Mouse (Mus musculus) thymus, postnatal 4 days (tissue): Measurements from ENCODE around the gene Tnni3k.

Experiments
- DNase-seq: peaks from one replicate; pipeline ENCODE4 v3.0.0; 2021

The Tnni3k gene

DNA sequence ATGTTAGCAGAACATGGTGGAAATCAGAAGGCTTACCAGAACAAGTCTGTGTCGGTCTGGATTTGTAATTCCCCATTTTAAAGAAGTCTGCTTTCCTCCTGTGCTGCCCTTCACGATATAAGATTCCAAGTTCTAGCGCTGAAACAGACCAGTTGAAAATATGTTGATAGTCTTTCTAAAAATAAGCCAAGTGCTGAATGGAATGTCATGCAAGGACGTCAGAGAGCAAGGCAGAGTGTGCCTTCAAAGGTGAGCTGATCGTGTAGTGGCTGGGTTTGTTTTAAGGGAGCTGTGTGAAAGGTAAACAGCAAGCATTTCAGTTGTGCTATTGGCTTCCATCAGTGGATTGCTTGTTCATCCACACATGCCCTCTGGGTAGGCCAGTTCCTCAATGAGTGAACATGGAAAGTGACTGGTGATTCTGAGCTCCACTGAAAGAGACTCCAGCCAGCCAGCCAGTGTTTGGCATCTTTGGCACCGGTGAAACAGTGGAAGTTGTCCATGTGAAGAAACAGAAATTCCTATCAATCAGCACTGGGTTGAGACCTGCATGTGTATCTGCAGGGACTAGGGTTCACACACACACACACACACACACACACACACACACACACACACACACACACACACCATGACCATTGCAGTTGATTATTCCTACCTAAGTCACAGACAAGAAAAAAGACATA lies at the start of gene Tnni3k:
TSS of gene Tnni3k (minus strand) at position 177 of the 686 bp plus-strand sequence.
- DNase-seq, result no peak

DNA sequence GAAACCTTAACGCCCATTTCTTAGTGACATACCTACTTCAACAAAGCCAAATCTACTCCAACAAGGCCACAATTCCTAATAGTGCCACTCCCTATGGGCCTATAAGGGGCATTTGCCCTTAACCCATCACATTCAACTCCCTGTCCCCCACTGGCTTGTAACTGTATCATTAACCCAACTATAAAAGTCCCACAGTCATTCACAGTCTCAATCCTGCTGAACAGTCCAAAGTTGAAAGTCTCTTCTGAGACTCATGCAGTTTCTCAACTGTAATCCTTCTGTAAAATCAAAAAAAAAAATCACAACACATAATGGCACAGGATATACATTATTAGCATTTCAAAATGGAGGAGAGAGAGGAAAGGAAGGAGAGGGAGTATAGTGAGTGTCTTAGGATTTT lies 44.1 kb upstream of the Tnni3k start:
- no peak for DNase-seq

DNA sequence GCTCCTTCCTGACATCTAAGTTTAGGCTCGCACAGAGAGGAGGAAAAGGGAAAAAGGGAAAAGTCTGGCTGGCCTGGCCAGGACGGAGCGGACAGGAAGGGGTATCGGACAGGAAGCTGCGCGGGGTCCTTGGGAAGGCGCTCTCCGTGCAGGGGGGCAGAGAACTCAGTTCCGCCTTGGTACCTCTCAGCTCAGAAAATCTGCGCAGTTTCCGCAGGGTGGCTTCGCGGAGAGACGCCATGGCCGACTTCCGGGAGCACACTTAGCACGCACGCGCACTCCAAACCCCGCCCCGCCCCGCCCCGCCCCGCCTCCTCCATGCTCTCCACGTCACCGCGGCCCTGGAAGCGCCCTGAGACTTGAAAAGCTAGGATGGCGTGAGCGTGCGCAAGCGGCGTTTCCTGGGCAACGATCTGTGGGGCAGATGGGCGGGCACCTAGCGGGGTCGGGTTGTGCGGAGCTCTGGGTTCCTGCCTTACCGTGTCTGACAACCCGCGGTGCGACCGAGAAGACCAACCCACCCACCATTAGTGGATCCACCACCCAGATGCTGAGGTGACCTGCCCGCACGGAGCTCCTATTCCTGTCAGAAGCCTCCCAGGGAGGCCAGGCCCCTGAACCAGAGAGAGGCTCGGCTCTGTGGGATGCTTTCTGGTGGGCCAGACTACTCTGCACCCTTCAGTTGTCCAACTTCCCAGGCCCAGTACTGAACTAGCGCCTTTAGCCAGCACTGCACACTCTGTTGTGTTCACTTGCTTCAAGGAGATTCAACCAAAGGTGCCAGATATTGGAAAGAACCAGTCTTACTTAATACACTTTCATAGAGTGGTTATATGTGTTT lies 38.1 kb upstream of the Tnni3k start, which contains the start of the genes Fpgt and Lrriq3:
TSS of gene Fpgt (minus strand) at position 288 of the 841 bp plus-strand sequence.
TSS of gene Lrriq3 (plus strand) at position 319 of the 841 bp plus-strand sequence.
- peak; percentile 87 for DNase-seq

DNA sequence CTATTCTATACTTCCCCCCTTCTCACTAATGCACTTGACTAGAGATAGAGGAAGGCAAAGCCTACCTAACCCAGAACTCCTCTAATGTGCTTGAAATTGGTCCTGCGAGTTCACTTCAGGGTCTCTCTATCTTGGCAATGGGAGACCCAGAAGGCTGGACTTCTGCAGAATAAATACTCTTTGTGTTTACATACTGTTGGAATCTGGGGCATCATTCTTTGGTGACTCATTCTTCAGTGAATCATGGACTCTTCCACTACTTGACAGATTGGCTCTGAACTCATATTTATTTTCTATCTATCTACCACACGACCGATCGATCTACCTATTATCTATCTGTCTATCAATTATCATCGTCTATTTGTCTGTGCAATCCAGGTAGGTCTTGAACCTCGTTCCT lies 36.9 kb upstream of the Tnni3k start:
- no peak for DNase-seq

DNA sequence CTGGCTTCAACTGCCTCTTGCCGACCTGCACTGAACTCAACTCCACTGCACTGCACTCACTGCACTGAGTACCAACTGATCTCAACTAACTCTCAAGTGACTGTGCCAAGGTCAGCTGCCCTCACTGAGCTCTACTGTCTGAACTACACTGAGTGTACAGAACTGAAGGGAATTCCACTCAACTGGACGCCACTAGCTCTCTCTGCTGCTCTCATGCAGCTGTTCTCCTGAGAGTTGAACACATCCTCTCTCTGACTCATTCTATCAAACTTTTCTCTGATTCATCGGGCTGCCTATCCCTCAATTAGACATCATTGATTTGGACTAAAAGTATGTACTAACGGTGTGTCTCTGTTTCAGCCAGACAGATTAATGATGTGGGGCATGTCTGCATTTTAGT lies 22.7 kb upstream of the Tnni3k start:
- DNase-seq, result no peak

DNA sequence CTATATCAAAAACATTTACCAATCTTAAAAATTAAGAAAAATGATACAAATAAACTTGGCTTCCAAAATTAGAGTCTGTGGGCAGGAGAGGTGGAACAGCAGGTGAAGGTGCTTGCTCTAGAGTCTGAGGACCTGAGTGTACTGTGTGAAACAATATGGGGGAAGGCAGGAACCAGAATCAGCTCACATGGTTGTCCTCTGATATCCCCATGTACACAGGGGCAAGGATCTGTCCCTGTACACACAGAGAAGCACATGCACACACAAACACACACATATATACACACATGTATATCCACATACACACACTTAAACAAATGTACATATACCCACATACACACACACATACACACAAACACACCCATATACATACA lies 4.2 kb upstream of the Tnni3k start:
- no peak for DNase-seq

DNA sequence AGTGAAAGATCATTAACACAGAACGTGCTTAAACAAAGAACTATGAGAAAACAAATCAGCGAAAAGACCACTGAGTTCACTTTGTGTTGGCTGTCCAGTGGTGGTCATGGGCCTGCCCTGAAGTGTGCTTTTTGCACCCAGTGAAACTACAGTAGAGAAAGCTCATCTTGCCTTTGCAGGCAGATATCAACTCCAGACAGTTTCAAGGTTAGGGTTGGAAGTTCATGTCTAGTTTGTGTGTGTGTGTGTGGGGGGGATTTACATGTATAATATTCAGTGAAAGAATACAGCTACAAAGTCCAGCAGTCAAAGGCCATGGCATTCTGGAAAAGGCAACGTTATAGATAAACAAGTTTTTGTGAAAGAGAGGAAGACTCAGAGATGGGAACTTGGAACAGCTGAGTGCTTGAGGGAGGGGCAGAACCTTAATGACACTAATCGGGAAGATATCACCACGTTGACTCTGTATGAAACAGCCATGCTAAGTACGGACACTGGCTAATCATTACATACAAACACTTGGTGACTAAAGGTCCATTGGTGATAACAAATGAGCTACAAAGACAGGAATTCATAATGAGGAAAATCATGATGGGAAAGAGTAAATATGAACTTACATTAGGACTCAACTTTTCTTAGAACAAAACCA lies 3.7 kb upstream of the Tnni3k start:
- no peak for DNase-seq

DNA sequence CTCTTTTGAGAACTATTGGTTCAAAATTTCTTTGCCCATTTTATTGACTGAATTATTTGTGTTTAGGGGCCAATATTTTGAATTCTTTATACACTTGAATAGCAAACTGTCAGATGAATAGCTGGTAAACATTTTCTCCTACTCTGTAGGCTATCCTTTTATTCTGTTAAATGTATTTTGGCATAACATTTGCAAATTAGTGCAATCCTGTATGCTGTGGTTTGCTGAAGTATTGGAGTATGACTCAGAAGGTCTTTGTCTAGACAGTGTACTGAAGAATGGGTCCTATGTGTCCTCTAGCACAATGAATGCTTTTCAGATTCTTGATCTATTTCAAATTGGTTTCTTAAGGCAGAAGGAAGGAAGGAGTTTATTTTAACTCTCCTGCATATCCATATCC lies 2.4 kb upstream of the Tnni3k start:
- no peak for DNase-seq

DNA sequence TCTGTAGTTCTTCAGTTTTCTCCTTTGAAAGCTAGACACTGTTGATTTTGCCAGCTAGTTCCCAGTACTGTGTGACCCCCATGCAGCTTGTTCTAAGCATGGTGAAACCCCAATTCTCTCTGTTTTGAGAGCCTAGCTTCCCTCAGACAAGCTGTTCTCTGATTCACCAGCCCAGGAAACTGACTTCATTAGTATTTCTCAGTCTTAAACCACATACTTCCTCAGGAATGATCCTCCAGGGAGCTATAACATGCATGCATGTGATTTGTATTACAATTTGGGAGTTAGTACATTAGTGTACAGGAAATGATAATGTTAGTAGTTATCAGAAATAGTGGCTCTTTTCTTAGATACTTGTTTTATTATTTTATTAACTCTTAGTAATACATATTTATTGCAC lies 1.4 kb upstream of the Tnni3k start:
- no peak for DNase-seq

DNA sequence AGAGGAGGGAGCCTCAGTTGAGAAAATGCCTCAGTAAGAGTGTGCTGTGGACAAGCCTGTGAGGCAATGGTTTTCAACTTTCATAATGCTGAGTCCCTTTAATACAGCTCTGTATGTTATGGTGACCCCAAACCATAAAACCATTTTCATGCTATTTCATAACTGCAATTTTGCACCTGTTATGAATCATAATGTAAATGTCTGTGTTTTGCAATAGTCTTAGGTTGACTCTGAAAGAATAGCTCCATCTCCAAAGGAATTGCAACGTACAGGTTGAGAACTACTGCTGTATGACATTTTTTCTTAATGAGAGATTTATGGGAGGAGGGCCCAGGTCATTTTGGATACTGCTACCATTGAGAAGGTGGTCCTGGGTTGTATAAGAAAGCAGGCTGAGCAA lies 2.0 kb downstream of the Tnni3k start:
- DNase-seq, result no peak

DNA sequence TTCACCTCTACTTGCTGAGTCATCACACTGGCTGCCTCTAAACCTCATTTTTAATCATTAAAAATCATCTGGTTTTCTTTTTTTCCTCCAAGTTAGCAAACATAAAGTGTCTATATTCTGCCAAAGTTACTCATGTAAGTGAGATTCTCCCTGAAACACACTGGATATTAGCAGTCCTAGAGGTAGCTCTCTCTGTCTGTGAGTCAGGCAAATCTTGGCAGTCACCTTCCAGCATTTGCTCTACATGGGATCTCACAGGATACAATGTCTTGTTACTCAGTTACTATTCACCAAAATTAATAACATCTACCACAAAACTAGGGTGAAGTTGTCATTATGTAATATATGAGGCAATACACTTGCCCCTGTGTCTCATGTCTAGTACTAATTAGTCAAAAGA lies 3.2 kb downstream of the Tnni3k start:
- no peak for DNase-seq

DNA sequence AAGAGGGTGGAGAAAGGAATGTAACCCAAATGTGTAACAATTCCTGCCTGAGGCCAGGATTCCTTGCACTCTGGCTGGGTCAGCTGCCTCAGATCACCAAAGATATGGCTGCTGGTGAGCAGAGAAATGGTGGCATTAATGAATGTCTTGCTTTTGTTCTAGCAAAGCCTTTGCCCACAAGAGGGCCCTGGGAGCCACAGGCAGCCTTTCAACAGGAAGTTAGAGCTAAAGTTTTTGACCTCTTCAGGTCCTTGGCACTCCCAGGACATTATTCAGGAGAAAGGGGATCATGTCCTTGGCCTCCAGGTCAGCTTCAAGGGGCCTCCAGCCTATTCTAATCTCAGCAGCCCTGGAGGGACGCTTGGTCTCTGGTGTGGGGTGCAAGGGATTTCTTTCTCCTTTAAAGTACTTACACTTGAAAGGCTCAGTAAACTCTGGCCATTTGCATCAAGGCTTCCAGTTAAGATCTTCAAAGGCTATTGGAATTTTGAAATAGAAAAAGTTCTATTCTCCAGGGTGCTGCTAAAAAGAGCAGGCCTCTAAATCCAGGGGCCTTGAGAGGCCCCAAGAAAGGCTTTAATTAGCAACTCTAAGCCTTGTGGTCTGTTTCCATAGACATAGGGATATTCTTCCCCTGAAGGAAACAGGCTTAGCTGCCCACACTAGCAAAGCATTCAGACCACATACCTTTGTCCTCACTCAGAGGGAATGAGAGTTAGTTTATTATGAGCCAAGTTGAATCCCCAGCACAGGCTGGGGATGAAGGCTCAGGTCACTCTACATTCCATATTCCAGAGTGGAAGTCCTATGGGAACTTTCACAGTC lies 16.0 kb downstream of the Tnni3k start:
- no peak for DNase-seq

DNA sequence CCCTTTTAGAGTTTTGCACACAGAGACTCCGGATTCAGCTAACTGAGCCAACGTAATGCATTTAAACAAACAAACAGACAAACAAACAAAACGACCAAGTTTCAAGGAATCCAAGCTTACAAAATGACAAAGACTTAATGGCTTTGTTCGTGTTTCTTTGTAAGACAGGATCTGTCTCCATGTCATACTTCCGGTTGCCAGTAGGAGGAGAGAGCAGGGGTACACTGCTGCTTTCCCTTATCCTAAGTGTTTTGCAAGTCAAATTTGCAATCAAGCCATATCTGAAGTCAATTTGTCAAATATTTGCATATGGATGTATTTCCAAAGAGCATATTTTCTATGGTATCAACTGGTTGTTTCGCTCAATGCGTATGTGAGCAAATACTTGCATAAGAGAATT lies 20.9 kb downstream of the Tnni3k start:
- no peak for DNase-seq

DNA sequence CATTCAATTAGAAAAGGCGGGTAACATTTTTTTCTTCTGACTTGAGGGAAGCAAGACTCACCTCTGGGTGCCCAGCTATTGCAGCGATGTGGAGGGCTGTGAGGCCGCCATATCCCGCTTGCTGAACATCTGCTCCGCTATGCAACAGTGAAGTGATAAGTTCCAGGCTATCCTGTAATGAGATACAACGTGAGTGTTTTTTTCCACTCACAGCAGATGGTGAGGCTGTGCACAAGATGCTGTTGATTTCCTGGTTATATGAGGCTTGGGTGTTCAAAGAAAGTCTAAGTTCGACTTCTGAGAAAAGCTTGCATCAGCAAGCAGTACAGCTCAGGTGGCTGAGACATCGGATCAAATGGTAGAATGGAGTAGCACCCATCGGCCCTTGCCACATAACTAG lies 25.0 kb downstream of the Tnni3k start:
- DNase-seq, result no peak

DNA sequence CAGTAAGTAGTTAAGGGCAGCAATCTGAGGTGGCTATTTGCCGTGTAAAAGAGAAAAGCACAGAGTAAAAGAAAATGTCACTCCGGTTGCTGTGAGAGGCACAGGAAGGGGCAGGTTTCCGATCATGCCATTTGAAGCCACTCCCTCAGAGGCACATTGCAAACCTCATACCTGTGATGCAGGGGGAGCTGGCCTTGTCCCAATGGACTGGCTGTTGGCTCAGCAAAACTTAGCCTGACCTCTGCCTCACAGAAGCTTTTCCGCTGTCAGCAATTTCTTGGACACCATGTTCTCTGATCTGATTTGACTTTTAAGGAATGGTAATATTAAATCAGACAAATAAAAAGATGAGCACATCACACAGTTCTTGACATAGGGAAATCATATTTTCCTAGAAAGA lies 52.4 kb downstream of the Tnni3k start:
- no peak for DNase-seq

DNA sequence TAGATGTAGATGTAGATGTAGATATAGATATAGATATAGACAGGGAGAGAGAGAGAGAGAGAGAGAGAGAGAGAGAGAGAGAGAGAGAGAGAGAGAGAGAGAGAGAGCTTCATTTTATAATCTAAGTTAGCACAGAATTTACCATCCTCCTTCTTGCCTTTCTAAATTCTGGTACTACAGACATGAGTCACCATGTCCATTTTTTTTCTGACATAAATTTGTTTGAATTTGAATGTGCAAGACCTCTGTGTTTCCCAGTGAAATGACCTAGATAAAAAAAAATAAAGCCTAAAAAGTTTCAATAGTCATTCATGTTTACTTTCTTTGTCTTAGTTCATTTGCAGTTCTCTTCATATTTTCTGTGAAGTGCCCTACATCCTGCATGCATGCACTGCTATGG lies 54.2 kb downstream of the Tnni3k start:
- DNase-seq, result no peak

DNA sequence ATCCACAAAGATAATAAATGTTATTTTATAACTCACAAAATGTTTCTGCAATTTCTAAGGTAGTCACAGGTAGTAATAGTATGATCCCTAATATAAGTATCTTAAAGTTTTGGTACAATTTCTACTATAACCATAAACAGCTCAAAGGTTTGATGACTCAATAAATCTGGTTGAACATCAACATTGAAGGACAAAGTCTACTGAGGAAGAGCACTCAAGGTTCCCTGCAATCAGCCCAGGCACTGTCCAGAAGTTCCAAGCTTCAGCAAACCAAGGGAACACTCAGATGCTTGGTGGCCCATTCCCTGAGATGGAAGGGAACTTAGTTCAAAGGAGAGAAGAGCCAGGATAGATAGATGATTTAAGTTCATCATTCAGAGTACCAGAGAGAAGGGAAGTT lies 62.5 kb downstream of the Tnni3k start:
- no peak for DNase-seq

DNA sequence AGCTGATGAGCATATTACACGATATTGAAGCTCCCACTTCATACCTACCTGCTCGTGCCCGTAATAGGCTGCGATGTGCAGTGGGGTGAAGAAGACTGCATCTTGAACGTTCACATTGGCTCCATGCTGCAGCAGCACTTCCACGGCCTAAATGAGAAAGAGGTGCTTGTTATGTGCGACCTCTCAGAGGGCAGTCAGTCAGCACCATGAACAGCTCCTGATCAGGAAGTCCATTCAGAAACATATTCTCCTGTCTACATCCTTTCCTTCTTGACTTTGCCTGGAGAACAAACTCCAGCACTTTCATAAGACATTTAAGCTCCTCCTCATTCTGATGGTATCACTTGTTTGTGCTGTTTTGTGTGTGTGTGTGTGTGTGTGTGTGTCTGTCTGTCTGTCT lies 76.1 kb downstream of the Tnni3k start:
- DNase-seq, result no peak

DNA sequence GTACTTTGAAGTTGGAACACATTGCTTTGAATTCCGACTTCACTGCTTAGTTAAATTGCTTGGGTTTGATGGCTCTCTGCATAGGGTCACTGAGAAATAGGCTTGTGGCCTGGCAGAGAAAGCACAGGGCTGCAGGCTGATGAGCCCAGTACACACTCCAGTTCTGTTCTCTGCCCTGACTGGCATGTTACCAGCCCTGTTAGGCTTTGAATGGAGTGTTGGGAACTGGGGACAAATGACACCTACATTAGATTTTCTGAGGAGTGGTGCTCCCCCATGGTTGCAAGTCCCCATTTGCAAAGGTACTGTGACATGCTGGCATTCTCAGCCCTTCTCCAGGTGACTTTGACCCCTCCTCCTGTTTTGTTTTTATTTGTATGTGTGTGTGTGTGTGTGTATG lies 83.6 kb downstream of the Tnni3k start:
- DNase-seq, result no peak

DNA sequence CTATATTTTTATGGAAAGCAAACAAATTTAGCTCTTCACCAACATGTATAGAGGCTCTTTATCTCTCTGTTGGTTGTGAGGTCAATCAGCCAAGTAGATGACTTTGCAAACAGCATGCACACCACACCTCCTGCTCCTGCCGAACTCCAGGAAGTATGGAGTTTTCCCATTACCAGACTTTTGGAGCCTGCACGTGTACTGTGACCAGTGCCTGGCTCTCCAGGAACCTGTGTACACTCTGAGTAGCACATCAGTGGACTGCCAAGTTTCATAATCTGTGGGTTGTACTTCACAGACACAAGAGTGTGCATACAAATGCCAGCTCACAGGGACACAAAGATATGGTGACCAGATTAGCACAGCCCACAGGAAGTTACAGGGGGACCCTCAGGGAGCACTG lies 84.2 kb downstream of the Tnni3k start:
- DNase-seq, result no peak

DNA sequence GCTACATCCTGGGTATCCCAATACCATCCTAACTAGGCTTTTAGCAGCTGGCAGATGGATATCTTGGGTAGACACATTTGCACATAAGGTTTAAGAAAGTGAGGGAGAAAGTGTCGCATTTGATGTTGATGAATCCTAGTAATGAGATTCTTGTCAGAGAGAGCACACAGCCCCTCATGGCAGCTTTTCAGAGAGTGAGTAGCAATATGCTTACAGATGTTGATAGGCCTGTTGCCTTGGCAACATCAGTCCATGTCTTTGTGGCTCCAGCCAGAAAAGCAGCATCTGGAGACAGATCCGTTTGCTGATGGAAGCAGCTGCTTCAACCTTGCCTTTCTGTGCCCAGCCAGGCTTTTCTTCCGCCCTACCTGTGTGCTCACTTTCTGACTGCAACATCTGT lies 93.9 kb downstream of the Tnni3k start:
- DNase-seq, result no peak

DNA sequence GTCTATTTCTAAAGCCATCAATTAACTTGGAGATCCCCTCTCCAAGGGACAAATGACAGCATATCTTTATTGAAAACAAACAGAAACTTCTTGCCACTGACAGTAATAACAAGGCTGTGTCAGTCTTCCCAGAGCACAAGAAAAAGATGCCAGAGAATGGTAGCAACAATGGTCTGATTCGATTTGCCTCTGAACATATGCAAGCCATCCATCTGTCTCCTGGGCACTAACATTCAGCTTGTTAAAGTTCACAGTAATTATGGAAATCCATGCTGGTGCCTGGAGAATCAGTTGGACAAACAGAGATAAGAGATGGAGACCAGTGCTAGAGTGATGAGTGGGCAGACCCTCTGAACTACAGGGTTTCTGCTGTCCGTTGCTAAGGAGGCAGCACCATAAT lies 102.1 kb downstream of the Tnni3k start:
- DNase-seq, result no peak

DNA sequence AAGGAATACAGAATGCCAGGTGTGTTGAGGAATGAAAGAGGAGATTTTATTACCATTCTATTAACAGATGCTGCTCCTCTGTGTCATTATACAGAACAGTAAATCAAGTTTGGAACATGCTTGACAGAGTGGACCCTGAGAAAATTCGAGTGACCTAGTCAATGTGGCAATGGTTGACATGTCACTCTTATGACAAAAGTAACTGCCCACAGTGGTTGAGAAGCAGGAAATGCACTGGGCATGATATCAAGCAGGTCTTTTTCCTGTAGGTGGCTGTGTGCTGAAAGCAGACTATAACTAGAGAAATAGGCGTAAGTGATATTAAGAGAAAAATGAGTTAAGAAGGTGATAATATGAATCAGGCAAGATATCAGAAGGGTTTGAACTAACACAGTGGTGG lies 105.7 kb downstream of the Tnni3k start:
- DNase-seq, result no peak
